8 mouse cellular contexts compared by ENCODE assay signal in genomic region chr1:182281251-182281711, GRCm38 (mm10). TPM values are rescaled to one million over a fixed set of nuclear protein-coding genes. Genes with fewer than 3 reads are reported as not detected.
A peak's percentile ranks its signal among the peaks of the same experiment; 100 is the strongest.
DNase-seq lines count a peak whose midpoint lies in the region; ATAC-seq and TF ChIP-seq lines count a peak whose summit lies in the region.

No protein-coding gene starts in this region.

- DNase-seq in adrenal gland, adult 2 months, result peak; percentile 17
- DNase-seq in adrenal gland, adult 8-10 months, result no peak
- DNase-seq in MEL (ENCODE audit: low read depth, low spot score), result peak; percentile 88
- no peak for DNase-seq in hindbrain, postnatal 0 days (ENCODE audit: low spot score)
- peak; percentile 86 for DNase-seq in midbrain, embryonic 11.5 days (ENCODE audit: low spot score, missing footprints)
- peak; percentile 66 for DNase-seq in thymus, postnatal 0 days (ENCODE audit: low spot score)
- DNase-seq in left cerebral cortex, postnatal 4 days, result no peak

- peaks cover 30% of the 10 kb centered on the region for H3K79me2 ChIP-seq in MEL (ENCODE audit: control insufficient read depth, insufficient read depth, low read length, poor library complexity)

- ATAC-seq in hindbrain, postnatal 0 days, result no peak
- ATAC-seq in midbrain, embryonic 11.5 days (ENCODE audit: low FRiP score), result no peak

- H3K36me3 ChIP-seq in MEL (ENCODE audit: control insufficient read depth in 1 of 2, insufficient read depth in 2 of 2, low read length in 2 of 2), result peaks cover 12 to 13% of the 10 kb centered on the region in 2 experiments
- H3K36me3 ChIP-seq in hindbrain, postnatal 0 days (ENCODE audit: insufficient read depth, low read length), result 0 out of 2 replicates have a peak, but pooled peaks cover 10% of the 10 kb centered on the region
- peaks cover 3% of the 10 kb centered on the region; the same call in 1 of the 2 replicates for H3K36me3 ChIP-seq in midbrain, embryonic 11.5 days (ENCODE audit: control insufficient read depth, insufficient read depth, low read length)

- no peaks in the 10 kb centered on the region for H3K9me3 ChIP-seq in MEL (replicated peaks; ENCODE audit: insufficient read depth, low read length)
- H3K9me3 ChIP-seq in hindbrain, postnatal 0 days (ENCODE audit: low read length), result no peaks in the 10 kb centered on the region
- no peaks in the 10 kb centered on the region for H3K9me3 ChIP-seq in midbrain, embryonic 11.5 days (ENCODE audit: control insufficient read depth, low read length)

- H3K4me1 ChIP-seq in MEL (ENCODE audit: control insufficient read depth in 1 of 2, insufficient read depth in 2 of 2, low read length in 2 of 2), result peaks cover 4 to 12% of the 10 kb centered on the region in 2 experiments; a peak in 3 of 4 replicates
- peaks cover 4% of the 10 kb centered on the region for H3K4me1 ChIP-seq in embryonic fibroblast, embryonic 13.5 days (ENCODE audit: control insufficient read depth, insufficient read depth, low read length)
- H3K4me1 ChIP-seq in hindbrain, postnatal 0 days (ENCODE audit: insufficient read depth, low read length), result peaks cover 15% of the 10 kb centered on the region
- peaks cover 14% of the 10 kb centered on the region for H3K4me1 ChIP-seq in midbrain, embryonic 11.5 days (ENCODE audit: control insufficient read depth, insufficient read depth, low read length)

- no peak for TF ChIP-seq RAD21 in MEL (IDR thresholded peaks at IDR 0.05; ENCODE audit: low read depth, low read length)

- TF ChIP-seq CTCF in MEL (IDR thresholded peaks at IDR 0.05 in 2 of 3, conservative IDR thresholded peaks at IDR 0.05 in 1 of 3; ENCODE audit: control insufficient read depth in 1 of 3, insufficient read depth in 1 of 3, low read depth in 2 of 3, low read length in 3 of 3, poor library complexity in 1 of 3, severe bottlenecking in 1 of 3), result no peak
- no peak for TF ChIP-seq CTCF in embryonic fibroblast, embryonic 13.5 days (IDR thresholded peaks at IDR 0.05; ENCODE audit: borderline replicate concordance, insufficient read depth, low read length)
- no peak for TF ChIP-seq CTCF in hindbrain, postnatal 0 days (IDR thresholded peaks at IDR 0.05; ENCODE audit: low read depth)

- TF ChIP-seq EP300 in MEL (IDR thresholded peaks at IDR 0.05; ENCODE audit: low read depth in 1 of 2, low read length in 2 of 2), result peak; percentile 37 to 77

- H3K9ac ChIP-seq in MEL (ENCODE audit: control insufficient read depth, low read depth, low read length, poor library complexity, severe bottlenecking), result peak overlapping the region; percentile 98
- peak overlapping the region; percentile 91 for H3K9ac ChIP-seq in hindbrain, postnatal 0 days (replicated peaks; ENCODE audit: low read length)
- peak overlapping the region; percentile 36 for H3K9ac ChIP-seq in midbrain, embryonic 11.5 days (ENCODE audit: low read length)

- peak overlapping the region; percentile 48 for H3K27ac ChIP-seq in MEL (ENCODE audit: control insufficient read depth, low read depth, low read length)
- no peak overlapping the region for H3K27ac ChIP-seq in embryonic fibroblast, embryonic 13.5 days (ENCODE audit: insufficient read depth, low read length)
- H3K27ac ChIP-seq in hindbrain, postnatal 0 days, result no peak overlapping the region
- no peak overlapping the region for H3K27ac ChIP-seq in midbrain, embryonic 11.5 days (ENCODE audit: low read depth, low read length)

- no peaks in the 10 kb centered on the region for H3K27me3 ChIP-seq in MEL (ENCODE audit: control insufficient read depth in 1 of 2, insufficient read depth in 2 of 2, low read length in 2 of 2)
- no peaks in the 10 kb centered on the region for H3K27me3 ChIP-seq in hindbrain, postnatal 0 days (ENCODE audit: insufficient read depth, low read length)
- peaks cover 4% of the 10 kb centered on the region; the same call in 1 of the 2 replicates for H3K27me3 ChIP-seq in midbrain, embryonic 11.5 days (ENCODE audit: control insufficient read depth, insufficient read depth, low read length)

- intact Hi-C loops in left cerebral cortex, postnatal 4 days (cut with DNase I), result no loop called here

- peak overlapping the region; percentile 88 for H3K4me2 ChIP-seq in hindbrain, postnatal 0 days (ENCODE audit: low read depth, low read length)
- peak overlapping the region; percentile 88 for H3K4me2 ChIP-seq in midbrain, embryonic 11.5 days

- TF ChIP-seq POLR2A in MEL (IDR thresholded peaks at IDR 0.05; ENCODE audit: control insufficient read depth in 1 of 2, insufficient read depth in 1 of 2, low read depth in 1 of 2, low read length in 2 of 2, poor library complexity in 1 of 2), result peak in 1 of 2 experiments; percentile 43; a peak in 2 of 4 replicates
- no peak for TF ChIP-seq POLR2A in embryonic fibroblast, embryonic 13.5 days (IDR thresholded peaks at IDR 0.05; ENCODE audit: low read depth, low read length)

- peak overlapping the region; percentile 82 to 90 for H3K4me3 ChIP-seq in MEL (ENCODE audit: control insufficient read depth in 1 of 2, insufficient read depth in 1 of 2, low read depth in 2 of 2, low read length in 2 of 2)
- peak overlapping the region; percentile 74 for H3K4me3 ChIP-seq in embryonic fibroblast, embryonic 13.5 days (ENCODE audit: insufficient read depth, low read length)
- H3K4me3 ChIP-seq in hindbrain, postnatal 0 days (ENCODE audit: low read length), result peak overlapping the region; percentile 88
- peak overlapping the region; percentile 72 for H3K4me3 ChIP-seq in midbrain, embryonic 11.5 days (ENCODE audit: low read depth, low read length)

- WGBS in hindbrain, postnatal 0 days, result 20% methylated on average over 9 of the region's 9 CpGs
- WGBS in midbrain, embryonic 11.5 days, result 26% methylated on average over 9 of the region's 9 CpGs

TF ChIP-seq in MEL, 35 proteins besides CTCF, POLR2A, EP300 and RAD21 (continues in another document):
- TF ChIP-seq UBTF (IDR thresholded peaks at IDR 0.05; ENCODE audit: borderline replicate concordance, insufficient read depth, low read depth, low read length), result no peak
- TF ChIP-seq CHD2 (IDR thresholded peaks at IDR 0.05; ENCODE audit: low read length), result 0 out of 2 replicates have a peak, but pooled peaks have one; percentile 13
- TF ChIP-seq USF1 (IDR thresholded peaks at IDR 0.05; ENCODE audit: low read depth, low read length), result peak; percentile 73
- TF ChIP-seq ELF1 (IDR thresholded peaks at IDR 0.05; ENCODE audit: low read depth, low read length), result 0 out of 2 replicates have a peak, but pooled peaks have one; percentile 36
- TF ChIP-seq TBP (IDR thresholded peaks at IDR 0.05; ENCODE audit: low read depth, low read length), result peak; percentile 45; the same call in 1 of the 2 replicates
- TF ChIP-seq ZNF384 (IDR thresholded peaks at IDR 0.05; ENCODE audit: low read depth, low read length), result 0 out of 2 replicates have a peak, but pooled peaks have one; percentile 15
- no peak for TF ChIP-seq NRF1 (IDR thresholded peaks at IDR 0.05; ENCODE audit: insufficient read depth, low read depth, low read length, poor library complexity, severe bottlenecking)
- TF ChIP-seq GABPA (IDR thresholded peaks at IDR 0.05; ENCODE audit: low read depth, low read length), result no peak
- no peak for TF ChIP-seq NELFE (IDR thresholded peaks at IDR 0.05; ENCODE audit: low read depth, low read length)
- 0 out of 2 replicates have a peak, but pooled peaks have one; percentile 10 for TF ChIP-seq MAFK (IDR thresholded peaks at IDR 0.05; ENCODE audit: borderline replicate concordance, low read depth, low read length)
- TF ChIP-seq POLR2AphosphoS2 (IDR thresholded peaks at IDR 0.05; ENCODE audit: low read length), result peak; percentile 54; the same call in 1 of the 2 replicates
- TF ChIP-seq MYC (IDR thresholded peaks at IDR 0.05; ENCODE audit: low read depth, low read length), result peak; percentile 65; the same call in 1 of the 2 replicates
- no peak for TF ChIP-seq MEF2A (IDR thresholded peaks at IDR 0.05; ENCODE audit: extremely low read depth, insufficient replicate concordance, low read depth, low read length, poor library complexity, severe bottlenecking)
- peak; percentile 89 for TF ChIP-seq TCF12 (IDR thresholded peaks at IDR 0.05; ENCODE audit: low read depth, low read length)
- no peak for TF ChIP-seq ZKSCAN1 (IDR thresholded peaks at IDR 0.05; ENCODE audit: low read depth, low read length)
- peak; percentile 69; the same call in 1 of the 2 replicates for TF ChIP-seq HCFC1 (IDR thresholded peaks at IDR 0.05; ENCODE audit: low read depth, low read length)
- TF ChIP-seq RCOR1 (IDR thresholded peaks at IDR 0.05; ENCODE audit: low read depth, low read length), result peak; percentile 64
- peak; percentile 28; the same call in 1 of the 2 replicates for TF ChIP-seq TAL1 (IDR thresholded peaks at IDR 0.05; ENCODE audit: low read length)
- no peak; the same call in 1 of the 2 replicates for TF ChIP-seq SMC3 (IDR thresholded peaks at IDR 0.05; ENCODE audit: low read depth, low read length)
- no peak for TF ChIP-seq ZC3H11A (IDR thresholded peaks at IDR 0.05; ENCODE audit: low read depth, low read length)
- peak; percentile 78 for TF ChIP-seq BHLHE40 (IDR thresholded peaks at IDR 0.05; ENCODE audit: borderline replicate concordance, low read depth, low read length)
- no peak for TF ChIP-seq ZMIZ1 (IDR thresholded peaks at IDR 0.05; ENCODE audit: low read depth, low read length)
- TF ChIP-seq KAT2A (conservative IDR thresholded peaks at IDR 0.05; ENCODE audit: low read depth, low read length), result no peak; the same call in 1 of the 2 replicates
- TF ChIP-seq CHD1 (IDR thresholded peaks at IDR 0.05; ENCODE audit: low read depth, low read length), result no peak
- TF ChIP-seq GATA1 (IDR thresholded peaks at IDR 0.05; ENCODE audit: low read depth, low read length), result peak; percentile 74; the same call in 1 of the 2 replicates

RNA-seq across cellular contexts. Expression of gene Degs1, which starts 1.3 kb away (rescaled TPM):
- total RNA-seq in adrenal gland, adult 2 months (2021), result 100 to 1,000 TPM in 1 of 2 experiments, 10 to 100 TPM in 1; 88.3 to 109 TPM
- 41.6 and 50.5 TPM in 2 replicates for polyA plus RNA-seq in adrenal gland, adult 2 months (2012; rRNA removed)
- total RNA-seq in adrenal gland, adult 8-10 months (2022), result 100 to 1,000 TPM in 1 of 4 experiments, 10 to 100 TPM in 3; 84.3 to 108 (median 91.7) TPM
- total RNA-seq in MEL (2012; rRNA removed), result 40.3 and 46.3 TPM in 2 replicates
- 10 to 100 TPM in 1 of 2 experiments, not detected in 1; 54.3 TPM for polyA plus RNA-seq in MEL (2012; ENCODE audit: insufficient read depth in 1 of 2, insufficient read length in 2 of 2, low read depth in 1 of 2, low replicate concordance in 2 of 2, missing spikeins in 1 of 2)
- 210 and 248 TPM in 2 replicates for polyA plus RNA-seq in embryonic fibroblast, embryonic 13.5 days (2011; ENCODE audit: insufficient read length, low read depth, missing spikeins)
- 101 and 107 TPM in 2 replicates for total RNA-seq in hindbrain, postnatal 0 days (2014; rRNA removed)
- polyA plus RNA-seq in hindbrain, postnatal 0 days (2015; fragmentation: Nextera tagmentation; extraction: Ambion mirVana), result 134 and 135 TPM in 2 replicates
- 68.5 and 76.2 TPM in 2 replicates for polyA plus RNA-seq in midbrain, embryonic 11.5 days (2014; fragmentation: Nextera tagmentation; extraction: Ambion mirVana)
- polyA plus RNA-seq in thymus, postnatal 0 days (2015; fragmentation: Nextera tagmentation; extraction: Ambion mirVana), result 137 and 149 TPM in 2 replicates
- 10 to 100 TPM; 44.9 to 51.8 TPM for total RNA-seq in left cerebral cortex, postnatal 4 days (2021)

Comparison
In these comparisons a context has a peak if more than half of its experiments do, and no peak if none do; other contexts are left out.
1. DNase-seq: peak in adrenal gland, adult 2 months (single experiment), MEL (single experiment), midbrain, embryonic 11.5 days (single experiment) and thymus, postnatal 0 days (single experiment); none in adrenal gland, adult 8-10 months (single experiment), hindbrain, postnatal 0 days (single experiment) and left cerebral cortex, postnatal 4 days (single experiment).
2. H3K9ac ChIP-seq: peak in every context shown above with its lines; median percentile 98 in MEL; 91 in hindbrain, postnatal 0 days; 36 in midbrain, embryonic 11.5 days.
3. Peak in every context shown above with its lines, with median percentiles within 50 percentile points of each other: H3K4me3 ChIP-seq.